Mouse (Mus musculus) thymus, postnatal 25 days (tissue): ENCODE data around the gene Gpam.

Experiments used
- DNase-seq: peaks from one replicate; pipeline ENCODE4 v3.0.0; 2022

The Gpam gene

DNA sequence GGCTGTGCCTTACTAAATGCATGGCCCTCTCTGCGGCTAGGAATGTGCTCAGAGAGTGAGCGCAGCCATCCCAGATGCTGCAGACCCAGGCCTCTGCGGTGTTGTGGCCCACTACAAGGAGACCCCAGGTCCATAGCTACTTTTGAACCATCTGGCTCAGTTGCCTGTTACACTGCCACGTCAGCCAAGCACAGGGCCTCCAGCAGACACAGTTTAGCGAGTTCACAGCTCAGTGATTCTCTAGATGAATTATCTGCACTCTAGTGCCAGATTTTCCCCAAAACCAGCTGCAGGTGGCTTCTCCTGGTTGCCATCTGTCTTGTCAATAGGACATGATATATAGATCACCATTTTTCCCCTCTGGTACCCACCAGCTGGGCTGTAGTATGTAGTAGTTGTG lies 69.6 kb downstream of the Gpam start:
- DNase-seq, result no peak

DNA sequence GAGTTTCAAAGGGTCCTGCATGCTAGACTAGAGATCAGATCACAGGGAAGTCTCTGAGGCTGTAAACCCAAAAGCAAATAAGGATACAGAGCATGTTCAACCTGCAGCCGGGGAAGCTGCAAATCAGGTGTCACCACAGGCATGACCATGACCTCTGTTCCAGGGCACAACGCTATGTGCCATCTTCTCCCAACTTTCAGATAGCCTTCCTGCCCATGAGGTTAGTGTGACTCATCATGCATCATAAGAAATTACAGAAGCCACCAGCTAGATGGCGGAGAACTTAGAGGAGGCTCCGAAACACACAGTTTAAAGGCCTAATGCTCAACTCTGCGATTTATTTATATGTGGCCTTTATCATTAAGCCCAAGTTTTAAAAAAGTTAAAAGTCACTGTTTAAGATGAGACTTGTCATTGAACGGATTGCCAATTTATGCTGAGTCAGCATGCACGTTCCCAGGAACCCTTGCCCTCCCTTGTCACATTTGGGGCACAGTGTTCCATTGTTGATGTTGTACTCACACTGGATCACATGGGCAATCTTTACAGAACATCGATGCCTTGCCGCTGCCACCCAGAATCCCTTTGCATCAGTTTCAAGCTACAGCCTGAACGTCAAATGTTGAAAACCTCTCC lies 71.3 kb downstream of the Gpam start:
- no peak for DNase-seq

GRCm38 (mm10) chr19:55053163-55053562 lies 73.9 kb downstream of the Gpam start:
- no peak for DNase-seq

DNA sequence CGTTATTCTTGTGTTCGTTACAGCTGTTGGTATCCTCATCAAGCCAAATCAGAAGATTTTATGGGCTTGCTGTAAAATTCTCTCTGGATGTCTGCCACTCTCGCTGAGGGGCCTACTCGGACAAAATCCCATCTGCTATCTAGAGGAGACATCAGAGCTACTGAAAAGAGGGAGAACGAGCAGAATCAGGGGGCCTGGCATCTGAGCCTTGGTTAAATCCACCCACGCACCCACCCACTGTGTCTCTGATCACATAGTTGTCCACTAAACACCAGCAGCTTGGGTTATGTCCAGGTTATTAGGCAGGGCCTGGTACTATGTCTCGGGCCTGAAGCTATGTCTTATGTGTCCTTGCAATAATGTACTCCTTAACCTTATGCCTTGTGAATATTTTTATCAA lies 89.6 kb downstream of the Gpam start:
- no peak for DNase-seq

DNA sequence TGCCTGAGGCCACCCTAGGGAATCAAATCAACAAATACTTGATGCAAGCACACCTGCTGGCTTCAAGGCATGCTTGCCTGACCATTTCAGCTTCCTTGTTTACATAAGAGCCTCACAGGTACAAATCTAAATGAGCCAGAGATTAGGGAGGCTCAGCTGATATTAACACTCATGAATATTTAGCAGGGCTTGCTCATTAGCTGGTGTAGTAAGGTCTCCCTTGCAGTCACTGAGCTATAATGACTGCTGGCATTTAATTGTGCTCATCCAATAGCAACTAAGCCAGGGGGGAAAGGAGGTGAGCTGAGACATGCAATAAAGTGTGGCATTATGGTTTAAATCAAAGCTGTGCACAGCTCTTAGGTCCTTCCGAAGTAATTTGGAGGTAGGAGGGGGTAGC lies 108.2 kb downstream of the Gpam start:
- no peak for DNase-seq
